Mouse (Mus musculus) adrenal gland, postnatal 14 days (tissue): ENCODE data around the gene Cct5. TPM values are rescaled to one million over a fixed set of nuclear protein-coding genes. Genes with fewer than 3 reads are reported as not detected.
"Not testable (repeated sequence)": the region's sequence is repeated elsewhere in the genome, so short reads cannot be mapped to it uniquely, and the experiment has no call there.

Experiments
- DNase-seq: peaks from one replicate; pipeline ENCODE4 v3.0.0; 2021; ENCODE audit warnings: mixed read lengths
- total RNA-seq: library from RNA; stranded (reverse); gene quantifications from 2 replicates; pipeline ENCODE4 v1.2.3, GENCODE M21; 2021

The Cct5 gene
- total RNA-seq, 1 experiment from 2014 or later: 290 TPM

DNA sequence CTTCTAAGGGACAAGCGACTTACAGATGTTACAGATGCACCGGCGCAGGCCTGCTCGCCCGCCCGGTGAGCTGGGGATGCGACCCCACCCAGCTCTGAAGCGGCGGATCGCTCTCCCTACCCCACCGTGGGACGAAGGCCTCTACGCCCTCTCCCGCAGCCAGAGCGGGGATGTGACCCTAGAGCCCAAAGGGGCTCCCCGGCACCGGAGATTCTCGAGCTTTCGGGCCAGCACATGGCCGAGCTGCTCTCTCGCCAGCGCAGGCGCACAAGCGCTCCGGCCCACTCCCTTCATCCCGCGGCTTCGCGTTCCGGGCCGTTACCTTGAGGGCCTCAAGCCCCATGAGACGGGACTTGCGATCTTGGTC, 342 bp downstream of the Cct5 start:
- DNase-seq: no peak

DNA sequence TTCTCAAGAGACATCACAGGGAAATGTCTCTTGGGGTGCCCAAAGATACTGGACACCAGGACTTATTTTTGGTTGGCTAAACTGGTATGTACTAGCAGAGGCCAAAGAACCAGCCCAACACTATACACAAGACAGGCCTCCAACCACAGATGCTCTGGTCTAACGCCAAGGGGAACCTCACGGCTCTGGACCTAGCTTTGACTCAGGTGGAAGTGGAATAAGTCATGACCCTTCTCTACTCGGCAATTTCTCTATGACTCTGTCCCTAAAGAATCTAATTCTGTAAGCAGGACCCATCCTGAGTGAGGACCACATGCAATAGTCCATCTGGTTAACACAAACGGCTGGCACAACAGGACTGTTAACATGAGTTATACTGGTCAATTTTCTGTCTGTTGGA, 1.8 kb downstream of the Cct5 start:
- DNase-seq: no peak

DNA sequence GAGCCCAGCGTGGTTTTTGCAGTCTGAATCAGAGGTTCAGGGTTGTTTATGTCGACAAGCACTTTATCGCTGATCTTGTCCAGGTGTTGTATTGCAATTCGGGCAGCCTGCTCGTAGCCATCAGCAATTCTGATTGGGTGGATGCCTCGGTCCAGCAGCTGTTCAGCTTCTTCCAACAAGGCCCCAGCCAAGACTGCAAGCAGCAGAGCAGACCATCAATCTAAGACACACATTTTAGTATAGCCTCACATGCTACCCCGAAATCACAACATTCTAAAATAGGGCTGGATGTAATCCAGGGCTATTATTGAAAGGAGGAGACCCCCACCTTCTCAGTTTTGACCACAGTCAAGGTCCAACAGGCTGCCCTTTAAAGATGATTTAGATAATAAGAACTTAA, 6.0 kb downstream of the Cct5 start:
- DNase-seq: no peak

DNA sequence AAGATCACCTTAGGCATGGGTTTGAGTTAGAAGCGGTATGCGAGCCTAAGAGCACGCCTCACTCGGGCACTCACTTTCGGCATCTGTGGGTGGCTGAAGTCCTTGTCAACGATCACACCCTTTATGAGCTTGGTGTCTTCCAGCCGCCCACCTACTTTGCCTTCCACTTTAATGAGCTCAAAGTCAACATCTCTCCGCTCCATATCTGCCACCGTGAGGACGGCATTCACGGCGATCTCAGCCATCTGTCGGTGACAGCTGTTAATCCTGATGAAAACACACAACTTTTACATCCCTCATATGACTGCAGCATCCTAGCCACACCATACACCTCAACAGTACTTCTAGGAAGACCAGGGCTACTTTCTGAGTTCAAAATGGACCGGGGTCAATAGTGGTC, 7.3 kb downstream of the Cct5 start:
- no peak for DNase-seq

DNA sequence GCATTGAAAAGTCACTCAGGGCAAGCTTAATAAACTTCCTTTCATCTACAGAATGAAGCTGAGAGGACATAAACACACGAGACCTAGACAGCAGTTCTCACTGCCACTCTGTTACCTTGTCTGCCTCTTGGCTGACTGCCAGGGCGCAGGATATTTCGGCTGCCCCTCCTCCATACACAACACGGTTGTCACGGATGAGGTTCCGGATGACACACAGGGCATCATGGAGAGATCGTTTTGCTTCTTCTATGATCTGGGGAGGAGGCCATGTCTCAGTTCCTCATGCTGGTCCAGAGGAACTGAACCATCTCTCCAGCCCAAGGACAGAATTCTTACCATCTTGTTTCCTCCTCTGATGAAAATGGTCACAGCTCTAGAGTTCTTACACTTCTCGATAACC, 9.1 kb downstream of the Cct5 start:
- no peak for DNase-seq

DNA sequence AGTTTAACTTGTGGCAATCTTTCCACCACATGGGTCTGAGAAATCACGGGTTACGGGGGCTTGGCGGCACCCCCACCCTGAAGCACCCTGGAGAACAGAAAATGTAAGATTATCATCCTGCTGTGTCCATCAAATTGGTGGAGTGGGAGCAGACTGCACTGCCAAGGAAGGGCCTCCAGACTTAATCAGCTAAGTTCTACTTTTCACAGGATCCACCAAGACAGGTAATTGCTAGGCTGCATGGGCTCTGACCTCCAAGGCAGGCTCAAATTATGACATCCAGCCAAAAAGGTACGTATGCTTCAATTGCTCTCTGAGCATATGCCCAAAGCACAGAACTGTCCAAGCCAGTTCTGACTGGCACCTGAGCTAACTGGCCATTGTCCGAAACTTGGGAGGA, 11.4 kb downstream of the Cct5 start:
- DNase-seq: no peak

DNA sequence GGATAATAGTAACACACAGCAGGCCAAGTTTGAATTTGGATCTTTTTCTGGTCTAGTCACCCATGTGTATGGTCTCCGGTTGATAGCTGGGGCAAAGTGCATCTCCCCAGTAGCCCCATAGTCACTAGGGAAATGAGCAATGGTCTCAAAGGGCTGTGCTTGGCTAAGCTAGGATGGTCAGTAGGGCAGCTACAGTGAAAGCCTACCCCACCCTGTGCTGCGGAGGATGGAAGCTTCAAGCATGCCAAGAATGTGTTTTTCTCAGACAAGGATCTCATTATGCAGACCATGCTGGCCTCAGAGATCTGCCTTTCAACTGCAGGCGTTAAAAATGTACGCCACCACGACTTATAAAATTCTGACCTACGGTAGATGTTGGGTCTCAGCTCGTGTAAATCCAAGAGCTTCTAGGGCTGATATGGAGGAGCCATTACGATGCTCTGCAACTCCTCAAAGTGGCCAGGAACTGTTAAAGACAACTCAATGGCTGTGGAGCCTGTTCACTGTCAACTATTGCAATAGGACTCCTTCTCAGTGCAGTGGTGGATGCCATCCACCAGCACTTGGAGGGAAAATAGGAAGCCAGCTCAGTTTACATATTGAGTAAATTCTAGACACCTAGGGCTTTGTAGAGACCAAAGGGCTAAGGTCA, 12.5 kb downstream of the Cct5 start:
- peak; percentile 44 for DNase-seq

DNA sequence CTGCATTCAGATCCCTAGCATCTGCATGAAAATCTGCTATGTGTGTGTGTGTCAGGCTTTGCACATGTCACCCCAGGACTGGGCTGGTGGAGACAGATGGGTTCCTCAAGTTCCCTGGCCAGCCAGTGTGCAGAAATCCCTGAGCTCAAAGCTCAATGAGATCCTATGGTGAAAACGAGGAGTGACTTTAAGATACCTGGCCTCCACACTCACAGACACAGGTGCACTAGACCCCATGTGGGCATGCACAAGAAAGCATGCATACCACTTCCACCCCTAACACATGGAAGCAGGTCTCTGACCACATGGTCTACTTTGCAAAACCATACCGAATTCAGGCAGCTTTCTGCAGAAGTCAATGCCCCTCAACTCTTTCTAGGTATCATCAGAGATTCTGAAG, 13.8 kb downstream of the Cct5 start:
- no peak for DNase-seq

DNA sequence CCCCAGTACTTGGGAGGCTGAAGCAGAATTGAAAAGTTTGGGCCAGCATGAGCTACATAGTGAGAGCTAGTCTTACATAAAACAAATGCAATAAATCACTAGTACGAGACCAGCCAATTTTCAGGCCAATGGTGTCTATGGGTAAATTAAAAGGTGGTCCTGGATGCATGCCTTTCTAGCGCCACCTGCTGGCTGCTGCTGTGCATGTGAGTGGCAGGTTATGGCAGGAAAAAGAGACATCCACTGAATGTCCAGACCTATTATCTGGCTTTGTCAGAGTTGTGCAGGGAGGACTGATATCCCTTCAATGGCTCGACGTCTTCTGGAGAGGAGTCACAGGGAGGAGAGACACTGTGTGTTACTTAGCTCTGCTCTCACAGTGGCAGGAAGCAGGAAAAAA, 15.1 kb downstream of the Cct5 start:
- peak; percentile 92 for DNase-seq

DNA sequence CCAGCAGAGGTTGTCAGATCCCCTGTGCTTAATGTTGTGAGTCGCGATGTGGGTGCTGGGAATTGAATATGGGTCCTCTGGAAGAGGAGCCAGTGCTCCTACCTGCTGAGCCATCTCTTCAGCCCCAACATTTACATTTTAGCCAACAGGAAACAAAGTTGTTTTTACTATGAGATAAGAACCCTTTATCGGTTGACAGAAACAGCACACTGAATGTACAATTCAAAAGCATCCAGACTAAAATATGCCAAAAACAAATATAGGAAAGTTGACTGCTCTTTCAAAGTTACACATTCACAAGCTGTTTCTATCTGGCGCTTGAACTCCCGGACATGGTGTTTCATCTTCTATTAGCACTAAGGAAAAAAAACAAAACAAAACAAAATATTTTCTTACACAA, 15.5 kb downstream of the Cct5 start:
- no peak for DNase-seq

DNA sequence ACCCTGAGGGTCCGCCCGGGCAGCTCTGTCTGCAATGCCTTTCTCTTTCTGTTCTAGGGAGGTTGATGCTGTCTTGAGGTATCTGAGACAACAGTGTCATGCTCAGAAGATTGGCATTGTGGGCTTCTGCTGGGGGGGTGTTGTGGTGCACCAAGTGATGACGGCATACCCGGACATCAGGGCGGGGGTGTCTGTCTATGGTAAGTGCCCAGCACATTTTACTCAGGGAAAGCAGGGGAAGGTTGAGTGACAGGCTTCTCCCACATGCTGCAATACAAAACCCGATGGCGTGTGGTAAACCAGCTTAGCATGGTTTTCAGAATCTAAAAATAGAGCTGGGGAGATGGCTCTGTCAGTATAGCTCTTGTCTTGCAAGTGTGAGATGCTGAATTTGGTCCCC, 16.4 kb downstream of the Cct5 start:
- DNase-seq: no peak

DNA sequence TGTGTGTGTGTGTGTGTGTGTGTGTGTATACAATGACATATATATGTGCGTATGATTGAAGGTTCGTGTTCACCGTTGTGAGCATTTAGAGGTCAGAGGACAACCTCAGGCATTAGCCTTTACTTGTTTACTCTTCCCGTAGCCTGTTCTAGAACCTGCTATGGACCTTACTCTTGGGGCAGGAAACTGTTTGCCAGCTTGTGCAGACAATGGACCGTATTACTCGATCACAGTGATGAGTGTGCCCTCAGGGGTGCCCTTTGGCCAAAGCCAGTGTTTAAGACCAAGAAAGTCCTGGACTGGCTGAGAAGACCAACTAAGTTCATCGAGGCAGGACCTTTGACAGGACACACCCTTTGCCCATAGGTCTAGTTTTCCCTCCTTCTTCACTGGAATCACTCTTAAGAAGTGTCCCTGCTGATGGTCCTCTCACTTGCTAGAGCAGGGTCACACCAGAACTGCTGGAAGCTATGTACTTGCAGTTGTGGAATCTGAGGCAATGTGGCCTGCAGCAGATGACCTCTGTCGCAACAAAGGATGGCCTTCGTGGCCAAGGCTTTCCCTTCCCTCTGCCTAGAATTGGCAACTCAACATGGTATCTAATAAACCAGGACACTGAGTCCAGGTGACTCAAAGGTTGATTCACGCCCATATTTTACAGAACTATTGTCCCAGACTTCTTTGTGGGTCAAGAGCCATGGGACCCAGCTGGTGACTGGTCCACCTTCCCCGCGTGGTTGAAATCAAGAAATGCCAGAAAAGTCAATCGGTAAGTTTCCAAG, 18.1 kb downstream of the Cct5 start:
- DNase-seq: peak; percentile 75

DNA sequence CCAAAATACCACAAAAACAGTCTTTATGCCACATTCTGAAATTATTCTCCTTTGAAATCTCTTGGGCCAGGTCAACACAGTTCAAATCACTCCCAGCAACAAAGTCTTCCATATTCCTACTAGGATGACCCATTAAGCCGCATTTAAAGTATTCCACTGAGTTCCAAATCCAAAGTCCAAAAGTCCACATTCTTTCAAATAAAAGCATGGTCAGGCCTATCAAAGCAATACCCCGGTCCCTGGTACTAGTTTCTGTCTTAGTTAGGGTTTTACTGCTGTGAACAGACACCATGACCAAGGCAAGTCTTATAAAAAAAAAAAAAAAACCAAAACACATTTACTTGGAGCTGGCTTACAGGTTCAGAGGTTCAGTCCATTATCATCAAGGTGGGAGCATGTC, 20.5 kb downstream of the Cct5 start:
- not testable (repeated sequence) for DNase-seq

DNA sequence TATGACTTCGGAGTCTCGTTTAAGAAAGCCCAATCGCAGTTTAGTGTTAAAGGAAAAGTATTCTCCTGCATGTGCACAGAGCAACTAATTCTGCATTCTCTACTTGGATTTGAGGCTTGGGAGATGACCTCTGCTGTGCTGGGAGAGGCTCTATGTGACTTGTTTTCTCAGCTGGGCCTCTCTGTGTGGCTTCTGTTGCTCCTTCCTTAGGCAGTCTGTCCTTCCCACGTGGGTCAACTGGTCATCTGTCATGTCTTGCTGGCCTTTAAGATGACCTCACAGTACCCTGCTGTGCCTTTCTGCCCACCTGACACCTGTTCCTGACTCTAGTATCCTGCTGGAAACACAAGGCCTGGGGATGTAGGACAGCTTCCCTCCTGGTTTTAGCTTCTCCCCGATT, 25.5 kb downstream of the Cct5 start:
- no peak for DNase-seq

DNA sequence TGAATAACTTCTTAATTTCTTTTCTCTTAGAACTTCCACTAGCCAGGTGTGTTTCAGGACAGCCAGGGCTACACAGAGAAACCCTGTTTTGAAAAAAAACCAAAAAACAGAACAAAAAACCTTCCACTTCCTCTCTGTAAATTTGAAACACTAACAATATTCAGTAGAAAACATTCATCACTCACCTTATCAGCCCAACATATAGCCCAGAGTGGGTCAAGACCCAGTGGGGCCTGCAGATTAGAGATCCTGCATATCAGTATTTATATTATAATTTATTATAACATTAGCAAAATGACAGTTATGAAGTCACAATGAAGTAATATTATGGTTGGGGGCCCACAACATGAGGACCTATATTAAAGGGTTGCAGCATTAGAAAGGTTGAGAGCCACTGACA, 27.9 kb downstream of the Cct5 start:
- no peak for DNase-seq

DNA sequence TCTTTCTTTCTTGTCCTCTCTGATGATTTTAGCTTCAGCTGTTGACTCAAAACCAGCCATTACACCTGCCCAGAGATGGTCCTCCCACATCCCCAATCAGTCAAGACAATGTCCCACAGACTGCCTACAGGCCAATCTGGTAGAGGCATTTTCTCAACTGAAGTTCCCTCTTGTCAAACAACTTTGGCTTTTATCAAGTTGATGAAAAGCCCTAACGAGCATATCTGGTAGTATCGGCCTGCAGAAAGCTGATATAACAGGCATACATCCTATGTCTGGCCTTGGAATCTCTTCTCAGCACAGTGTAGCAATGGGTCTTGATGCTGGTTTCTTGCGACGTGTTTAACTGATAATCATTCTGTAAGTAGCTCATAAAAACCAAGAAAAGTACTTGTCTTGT, 28.3 kb downstream of the Cct5 start:
- DNase-seq: no peak

DNA sequence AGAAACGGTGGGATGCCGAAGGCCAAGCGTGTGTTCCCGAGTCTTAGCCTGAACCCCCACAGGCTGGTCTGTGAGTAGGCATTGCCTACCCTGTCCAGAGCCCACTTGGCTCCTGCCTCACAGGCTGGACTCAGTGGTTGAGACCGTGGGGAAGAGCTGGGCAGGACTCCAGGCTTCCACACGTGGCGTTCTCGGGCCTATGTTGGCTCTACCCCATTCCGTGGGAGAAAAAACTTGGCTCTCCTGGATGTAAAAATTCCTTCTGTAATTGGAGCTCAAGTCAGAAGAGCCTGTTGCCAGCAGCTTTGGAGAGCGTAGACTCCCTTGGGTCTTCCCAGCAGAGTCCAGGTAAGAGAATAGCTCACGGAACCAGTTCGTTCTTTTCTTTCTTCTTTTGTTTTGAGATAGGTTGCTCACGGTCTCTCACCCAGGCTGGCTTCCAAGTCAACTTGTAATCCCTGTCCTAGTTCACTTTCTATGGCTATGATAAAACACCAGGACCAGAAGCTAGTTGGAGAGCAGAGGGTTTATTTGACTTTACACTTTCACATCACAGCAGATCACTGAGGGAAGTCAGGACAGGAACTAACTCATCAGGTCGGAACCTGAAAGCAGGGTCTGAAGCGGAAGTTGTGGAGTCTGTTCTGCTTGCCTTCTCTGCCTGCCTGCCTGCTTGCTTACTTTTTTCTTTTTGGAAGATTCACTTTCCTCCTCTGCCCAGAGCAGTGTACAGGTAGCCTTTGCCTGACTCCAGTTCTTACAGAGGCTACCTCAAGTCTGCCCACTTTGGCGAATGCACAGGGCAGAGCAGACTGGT, 29.5 kb downstream of the Cct5 start:
- peak; percentile 57 for DNase-seq

DNA sequence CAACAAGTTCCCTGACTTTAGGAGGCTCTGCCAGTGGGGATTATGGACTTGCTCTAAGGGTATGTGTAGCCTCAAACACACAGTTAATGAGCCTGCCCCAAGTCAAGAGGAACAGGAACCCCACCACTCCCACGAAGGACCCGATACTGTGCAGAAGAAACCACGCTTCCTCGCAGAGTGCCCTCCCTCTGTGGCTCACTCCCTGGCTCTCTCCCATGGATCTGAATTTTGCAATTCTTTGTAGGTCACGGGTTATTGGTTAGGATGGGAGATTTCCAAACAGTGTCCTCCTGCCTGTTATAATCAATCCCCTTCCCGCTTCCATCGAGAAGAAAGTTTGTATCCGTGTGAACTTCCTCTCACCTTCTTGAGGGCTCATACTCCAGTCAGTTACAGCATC, 30.6 kb downstream of the Cct5 start:
- peak; percentile 44 for DNase-seq

DNA sequence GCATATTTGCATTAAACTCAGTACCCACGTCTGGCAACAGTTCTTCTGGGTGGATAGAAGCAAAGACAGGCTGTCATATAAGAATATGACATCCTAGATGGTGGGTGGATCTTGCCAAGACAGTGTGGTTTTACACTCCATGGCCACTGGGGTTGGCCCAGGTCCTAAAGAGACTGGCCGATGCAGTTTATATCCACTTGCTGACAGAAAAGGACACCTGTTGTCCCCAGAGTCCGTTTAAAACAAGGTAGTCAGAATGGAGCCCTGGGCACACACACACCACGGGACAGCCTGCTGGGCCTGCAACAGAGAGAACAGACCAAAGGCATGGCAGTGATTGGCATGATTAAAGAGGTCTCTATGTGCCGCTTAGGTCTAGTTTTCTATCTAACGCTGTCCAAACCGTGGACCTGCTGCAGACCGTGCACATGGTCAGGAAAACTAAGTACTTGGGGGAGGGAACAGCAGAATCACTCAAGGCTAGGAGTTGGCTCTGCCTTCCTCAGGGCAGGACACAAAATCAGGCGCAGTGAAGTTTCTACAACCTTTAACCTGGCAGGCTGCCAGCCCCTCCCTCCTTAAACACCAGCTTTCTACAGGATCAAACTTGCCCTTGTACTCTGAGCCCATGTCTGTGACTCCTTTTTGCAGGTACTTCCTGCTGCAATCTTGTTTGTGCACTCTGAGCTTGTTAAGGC, 32.1 kb downstream of the Cct5 start:
- peak; percentile 80 for DNase-seq

DNA sequence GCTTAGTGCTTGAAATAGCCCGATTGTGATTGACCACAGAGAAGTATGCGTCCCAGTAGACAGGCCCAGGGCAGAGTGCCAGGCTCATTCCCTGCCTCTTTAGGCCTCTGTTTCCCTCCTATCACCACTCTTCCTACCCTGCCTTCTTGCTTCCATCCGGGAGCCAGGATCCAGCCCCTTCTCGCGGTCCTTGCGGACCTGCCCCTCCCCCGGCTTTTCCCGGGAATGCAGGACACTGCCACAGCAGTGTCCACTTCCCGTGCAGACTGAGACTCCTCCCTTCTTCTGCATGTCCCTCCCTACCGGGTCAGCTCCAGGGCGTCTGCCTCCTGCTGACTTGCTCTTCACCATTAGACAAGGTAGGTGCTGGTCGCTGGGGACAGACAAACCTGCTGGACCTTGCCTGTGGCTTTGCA, 33.0 kb downstream of the Cct5 start:
- peak; percentile 90 for DNase-seq

DNA sequence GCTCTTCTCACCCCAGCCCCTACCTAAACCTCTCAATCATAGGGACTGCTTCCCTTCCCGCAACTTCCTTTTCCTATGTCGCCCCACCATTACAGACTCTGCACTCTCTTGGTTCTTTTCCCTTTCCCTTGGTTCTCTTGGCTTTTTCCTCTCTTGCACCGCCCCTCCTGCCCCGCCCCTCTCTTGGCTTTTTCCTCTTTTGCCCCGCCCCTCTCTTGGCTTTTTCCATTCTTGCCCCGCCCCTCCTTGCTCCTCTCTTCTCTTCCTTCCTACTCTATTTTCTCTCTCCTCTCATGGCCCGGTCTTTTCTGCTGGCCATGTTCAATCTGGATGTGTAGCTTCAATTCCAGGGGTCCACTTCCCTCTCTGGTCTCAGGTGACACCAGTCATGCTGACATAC, 34.2 kb downstream of the Cct5 start:
- peak; percentile 50 for DNase-seq

DNA sequence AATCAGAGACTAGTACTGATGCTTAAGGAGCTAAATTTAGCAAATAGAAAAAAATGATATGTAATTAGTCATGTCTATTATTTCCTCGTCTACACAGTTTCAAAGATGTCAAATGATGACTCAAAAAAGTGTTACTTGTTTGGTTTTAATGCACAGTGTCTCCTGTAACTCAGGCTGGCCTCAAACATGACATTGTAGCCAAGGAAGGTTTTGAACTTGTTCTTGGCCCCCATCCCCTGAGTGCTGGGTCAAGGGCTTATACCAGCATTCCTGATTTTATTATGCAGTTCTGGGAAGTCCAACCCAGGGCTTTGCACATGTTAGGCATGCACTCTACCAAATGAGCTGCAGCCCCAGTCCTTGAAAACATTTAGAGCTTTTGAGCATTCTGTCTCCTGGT, 35.8 kb downstream of the Cct5 start:
- no peak for DNase-seq

DNA sequence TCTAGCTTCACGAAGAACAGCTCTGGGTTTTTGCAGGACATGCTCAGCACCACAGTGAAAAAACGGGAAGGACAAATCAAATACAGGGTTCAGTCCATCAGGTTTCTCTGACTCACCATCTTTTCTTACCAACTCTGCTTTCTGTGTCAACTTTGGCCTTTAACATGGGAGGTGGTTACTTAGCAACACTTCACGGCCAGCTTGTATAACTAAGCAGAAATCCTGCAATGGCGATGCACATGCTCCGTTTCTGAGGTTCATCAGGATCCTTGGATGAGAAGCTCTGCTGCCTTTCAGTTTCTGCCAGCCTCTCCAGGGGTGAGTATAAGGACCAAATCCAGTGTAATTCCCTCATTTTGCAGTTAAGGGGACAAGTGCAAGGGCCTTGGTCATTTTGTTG, 36.4 kb downstream of the Cct5 start, which contains the start of gene Cmbl:
Cmbl (plus strand) TSS at position 206 of the 400 bp plus-strand sequence.
- peak; percentile 56 for DNase-seq
